Mouse (Mus musculus): ENCODE data around the gene Pold4. TPM values are rescaled to one million over a fixed set of nuclear protein-coding genes. Genes with fewer than 3 reads are reported as not detected.

Gene Pold4
- 112 TPM for polyA plus RNA-seq (2012; fragmentation: generic; extraction: Trizol)
- long read RNA-seq, experiment 1, transcript Pold4-201 (4 exons, 913 nt) = minor isoform, 28 of 64 reads
- long read RNA-seq, experiment 1, transcript Pold4-202 (3 exons, 645 nt) = major isoform, 32 of 64 reads
- long read RNA-seq, experiment 1, partial matches to known transcripts = 0 of 64 reads
- long read RNA-seq, experiment 1, other reads (novel, unspliced or antisense) = 4 of 64 reads
- long read RNA-seq, experiment 2, transcript Pold4-201 (4 exons, 913 nt) = major isoform, 7 of 16 reads
- long read RNA-seq, experiment 2, transcript Pold4-202 (3 exons, 645 nt) = minor isoform, 6 of 16 reads
- long read RNA-seq, experiment 2, partial matches to known transcripts = 0 of 16 reads
- long read RNA-seq, experiment 2, other reads (novel, unspliced or antisense) = 2 of 16 reads

DNA sequence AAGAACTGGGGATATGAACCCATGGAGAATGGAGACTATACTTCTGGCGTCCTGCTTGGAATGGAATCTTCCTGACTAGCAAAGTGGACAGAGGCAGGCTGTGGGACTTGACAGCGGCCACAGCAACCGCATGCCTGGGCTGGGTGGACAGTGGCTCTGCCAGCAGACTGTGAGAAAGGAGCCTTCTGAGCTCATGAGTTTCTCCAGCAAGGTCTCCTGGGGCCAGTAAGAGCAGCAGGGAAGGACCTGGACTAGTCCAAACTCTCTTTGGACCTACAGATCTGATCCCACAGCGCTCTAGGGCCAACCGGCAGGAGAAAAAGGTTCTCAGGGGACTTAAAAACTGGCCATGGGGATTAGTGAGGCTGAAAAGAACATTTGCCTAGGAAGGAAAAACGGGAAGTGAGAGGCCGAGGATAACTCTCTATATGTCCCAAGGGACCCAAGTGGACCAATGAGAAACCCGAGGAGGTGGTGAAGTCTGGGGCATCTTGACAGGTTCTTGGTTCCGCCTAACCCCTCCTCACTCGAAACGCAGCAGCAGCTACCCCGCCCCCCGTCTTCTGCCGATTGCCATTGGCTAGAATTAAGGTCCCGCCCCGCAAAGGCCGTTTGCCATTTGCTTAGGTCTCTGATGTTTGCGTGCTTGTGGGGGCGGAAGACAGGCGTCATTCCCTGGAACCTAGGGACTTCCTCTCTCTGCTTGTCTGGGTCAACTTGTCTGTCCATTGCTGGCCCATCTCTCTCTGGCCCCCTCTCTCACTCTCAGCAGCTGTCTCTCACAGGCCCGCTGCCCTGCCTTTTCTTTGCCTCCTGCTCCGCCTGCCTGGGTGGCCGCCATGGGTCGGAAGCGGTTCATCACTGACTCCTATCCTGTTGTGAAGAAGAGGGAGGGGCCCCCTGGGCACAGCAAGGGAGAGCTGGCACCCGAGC lies at the start of gene Pold4:
Gene Pold4, plus strand, starts transcription at position 647 of the 933 bp plus-strand sequence.
- Histone ChIP-seq H3K79me2 (ENCODE audit: control insufficient read depth, insufficient read depth) (peaks cover 12% of the 10 kb centered on the region), H3K36me3 (ENCODE audit: control insufficient read depth, insufficient read depth) (no peaks in the 10 kb centered on the region), H3K27me3 (ENCODE audit: control insufficient read depth, insufficient read depth, insufficient read length) (no peaks in the 10 kb centered on the region), H3ac (ENCODE audit: control insufficient read depth, insufficient read length, low read depth) (peak within 1 kb of the TSS; percentile 62), H3K4me3 (ENCODE audit: insufficient read depth, poor library complexity, severe bottlenecking) (peak within 1 kb of the TSS; percentile 35), H3K79me3 (ENCODE audit: low read depth) (no peaks in the 10 kb centered on the region)
- TF ChIP-seq CTCF (IDR thresholded peaks at IDR 0.05; ENCODE audit: control insufficient read depth, insufficient read depth, insufficient read length) (no peak), USF1 (IDR thresholded peaks at IDR 0.05; ENCODE audit: low read depth) (no peak), MYOD1 (IDR thresholded peaks at IDR 0.05; ENCODE audit: control insufficient read depth, insufficient read length, low read depth) (no peak), CEBPB (IDR thresholded peaks at IDR 0.05; ENCODE audit: low read depth) (no peak), MYOG (IDR thresholded peaks at IDR 0.05; ENCODE audit: control insufficient read depth, extremely low read depth, insufficient read length) (no peak), MAX (IDR thresholded peaks at IDR 0.05) (no peak), FOSL1 (IDR thresholded peaks at IDR 0.05; ENCODE audit: insufficient read depth, low read length, poor library complexity, severe bottlenecking) (no peak)

DNA sequence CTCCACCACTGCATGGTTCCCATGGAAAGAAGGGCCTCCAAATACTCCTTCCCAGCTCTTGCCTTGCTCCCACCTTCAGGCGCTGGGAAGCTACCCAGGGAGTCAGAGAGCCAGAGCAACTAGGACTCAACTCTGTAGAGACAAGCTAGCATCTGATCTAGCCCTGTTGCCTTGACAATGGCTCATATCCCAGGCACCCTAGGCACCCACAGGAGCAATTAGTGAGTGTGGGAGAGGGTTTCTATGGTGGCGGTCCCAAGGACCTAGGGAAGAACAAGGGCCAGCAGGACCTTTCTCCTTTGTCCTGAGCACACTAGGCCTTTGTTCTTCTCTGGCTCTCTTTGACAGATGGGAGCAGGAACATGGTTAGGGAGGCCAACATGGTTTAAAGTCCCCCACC lies 48.0 kb upstream of the Pold4 start:
- Histone ChIP-seq H3K79me2 (ENCODE audit: control insufficient read depth, insufficient read depth) (no peaks in the 10 kb centered on the region), H3ac (ENCODE audit: control insufficient read depth, insufficient read length, low read depth) (no peak overlapping the region), H3K27me3 (ENCODE audit: control insufficient read depth, insufficient read depth, insufficient read length) (no peaks in the 10 kb centered on the region), H3K36me3 (ENCODE audit: control insufficient read depth, insufficient read depth) (no peaks in the 10 kb centered on the region), H3K79me3 (ENCODE audit: low read depth) (no peaks in the 10 kb centered on the region), H3K4me3 (ENCODE audit: insufficient read depth, poor library complexity, severe bottlenecking) (no peak overlapping the region)
- no peak for TF ChIP-seq CEBPB (IDR thresholded peaks at IDR 0.05; ENCODE audit: low read depth)
- TF ChIP-seq USF1 (IDR thresholded peaks at IDR 0.05; ENCODE audit: low read depth) = no peak
- no peak for TF ChIP-seq CTCF (IDR thresholded peaks at IDR 0.05; ENCODE audit: control insufficient read depth, insufficient read depth, insufficient read length)
- TF ChIP-seq MAX (IDR thresholded peaks at IDR 0.05) = no peak
- no peak for TF ChIP-seq FOSL1 (IDR thresholded peaks at IDR 0.05; ENCODE audit: insufficient read depth, low read length, poor library complexity, severe bottlenecking)
- TF ChIP-seq MYOD1 (IDR thresholded peaks at IDR 0.05; ENCODE audit: control insufficient read depth, insufficient read length, low read depth) = no peak
- TF ChIP-seq MYOG (IDR thresholded peaks at IDR 0.05; ENCODE audit: control insufficient read depth, extremely low read depth, insufficient read length) = no peak

DNA sequence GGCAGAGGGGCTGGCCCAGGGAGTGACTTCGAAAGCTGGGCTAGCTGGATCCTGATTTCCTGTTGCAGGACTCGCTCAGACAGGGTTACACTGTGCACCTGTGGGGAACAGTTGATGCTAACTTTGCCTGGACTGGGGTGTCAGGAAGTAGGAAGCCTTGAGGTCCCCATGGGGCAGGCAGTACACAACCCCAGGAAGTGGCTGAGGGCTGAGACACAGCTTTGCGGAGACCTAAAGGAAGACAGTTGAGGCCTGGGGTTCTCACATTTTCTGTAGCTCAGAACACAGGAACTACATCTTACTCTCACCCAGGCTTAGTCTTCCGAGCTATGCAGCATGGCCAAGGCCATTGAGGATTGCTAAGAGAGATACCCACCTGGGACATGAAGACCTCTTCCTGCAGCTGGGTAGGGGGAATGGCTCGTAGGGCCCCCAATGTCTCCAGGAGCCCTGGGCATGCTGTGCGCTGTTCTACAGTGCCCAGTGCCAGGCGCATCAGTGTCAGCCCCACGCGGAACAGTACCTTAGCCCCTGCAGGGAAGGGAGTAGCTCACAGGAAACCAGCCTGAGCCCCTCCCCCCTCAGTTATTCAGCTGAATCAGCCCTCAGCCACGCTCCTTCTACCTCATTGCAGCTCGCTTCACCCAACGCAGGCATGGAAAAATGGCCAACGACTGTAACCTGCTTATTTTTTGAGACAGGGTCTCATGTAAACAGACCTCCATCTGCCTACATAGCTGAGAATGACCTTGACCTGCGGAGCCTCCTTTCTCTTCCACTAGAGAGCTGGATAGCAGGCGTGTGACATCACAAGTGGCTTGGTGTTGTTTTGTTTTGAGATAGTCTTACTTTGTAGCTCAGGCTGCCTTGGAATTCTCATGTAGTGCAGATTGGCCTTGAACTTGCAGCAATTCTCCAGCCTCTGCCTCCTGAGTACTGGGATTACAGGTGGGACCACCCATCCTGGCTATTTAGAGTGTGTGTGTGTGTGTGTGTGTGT lies 46.4 kb upstream of the Pold4 start:
- Histone ChIP-seq H3K79me2 (ENCODE audit: control insufficient read depth, insufficient read depth) (no peaks in the 10 kb centered on the region), H3K79me3 (ENCODE audit: low read depth) (no peaks in the 10 kb centered on the region), H3K36me3 (ENCODE audit: control insufficient read depth, insufficient read depth) (no peaks in the 10 kb centered on the region), H3ac (ENCODE audit: control insufficient read depth, insufficient read length, low read depth) (no peak overlapping the region), H3K4me3 (ENCODE audit: insufficient read depth, poor library complexity, severe bottlenecking) (no peak overlapping the region), H3K27me3 (ENCODE audit: control insufficient read depth, insufficient read depth, insufficient read length) (no peaks in the 10 kb centered on the region)
- no peak for TF ChIP-seq CTCF (IDR thresholded peaks at IDR 0.05; ENCODE audit: control insufficient read depth, insufficient read depth, insufficient read length)
- TF ChIP-seq MAX (IDR thresholded peaks at IDR 0.05) = no peak
- TF ChIP-seq CEBPB (IDR thresholded peaks at IDR 0.05; ENCODE audit: low read depth) = no peak
- no peak for TF ChIP-seq FOSL1 (IDR thresholded peaks at IDR 0.05; ENCODE audit: insufficient read depth, low read length, poor library complexity, severe bottlenecking)
- no peak for TF ChIP-seq USF1 (IDR thresholded peaks at IDR 0.05; ENCODE audit: low read depth)
- TF ChIP-seq MYOD1 (IDR thresholded peaks at IDR 0.05; ENCODE audit: control insufficient read depth, insufficient read length, low read depth) = no peak
- no peak for TF ChIP-seq MYOG (IDR thresholded peaks at IDR 0.05; ENCODE audit: control insufficient read depth, extremely low read depth, insufficient read length)

DNA sequence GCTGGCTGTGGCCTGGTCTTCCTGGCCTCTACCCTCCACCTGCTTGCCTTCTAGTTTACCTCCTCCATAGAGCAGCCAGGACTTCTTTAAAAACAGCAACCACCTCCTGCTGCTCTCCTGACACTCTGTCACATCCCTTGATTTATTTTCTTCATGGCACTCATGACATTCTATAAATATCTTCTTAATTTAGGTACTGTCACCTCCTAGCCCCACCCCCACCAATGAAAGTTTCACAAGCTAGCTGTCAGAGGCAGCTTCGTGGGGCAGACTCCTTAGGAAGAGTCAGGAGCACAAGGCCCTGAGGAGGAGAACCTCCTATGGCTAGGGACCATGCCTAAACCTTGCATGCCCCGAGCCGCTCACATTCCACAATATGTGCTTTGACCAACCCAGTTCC lies 44.4 kb upstream of the Pold4 start:
- Histone ChIP-seq H3K4me3 (ENCODE audit: insufficient read depth, poor library complexity, severe bottlenecking) (no peak overlapping the region), H3ac (ENCODE audit: control insufficient read depth, insufficient read length, low read depth) (no peak overlapping the region), H3K36me3 (ENCODE audit: control insufficient read depth, insufficient read depth) (no peaks in the 10 kb centered on the region), H3K79me2 (ENCODE audit: control insufficient read depth, insufficient read depth) (peaks cover 3% of the 10 kb centered on the region), H3K79me3 (ENCODE audit: low read depth) (peaks cover under 1% of the 10 kb centered on the region), H3K27me3 (ENCODE audit: control insufficient read depth, insufficient read depth, insufficient read length) (no peaks in the 10 kb centered on the region)
- no peak for TF ChIP-seq MYOD1 (IDR thresholded peaks at IDR 0.05; ENCODE audit: control insufficient read depth, insufficient read length, low read depth)
- no peak for TF ChIP-seq CEBPB (IDR thresholded peaks at IDR 0.05; ENCODE audit: low read depth)
- TF ChIP-seq FOSL1 (IDR thresholded peaks at IDR 0.05; ENCODE audit: insufficient read depth, low read length, poor library complexity, severe bottlenecking) = no peak
- TF ChIP-seq USF1 (IDR thresholded peaks at IDR 0.05; ENCODE audit: low read depth) = no peak
- no peak for TF ChIP-seq MYOG (IDR thresholded peaks at IDR 0.05; ENCODE audit: control insufficient read depth, extremely low read depth, insufficient read length)
- TF ChIP-seq MAX (IDR thresholded peaks at IDR 0.05) = no peak
- TF ChIP-seq CTCF (IDR thresholded peaks at IDR 0.05; ENCODE audit: control insufficient read depth, insufficient read depth, insufficient read length) = no peak
